Mouse (Mus musculus): ENCODE results near the gene Slc1a7. TPM values are rescaled to one million over a fixed set of nuclear protein-coding genes. Genes with fewer than 3 reads are reported as not detected.
A peak's percentile ranks its signal among the peaks of the same experiment; 100 is the strongest.

Slc1a7 gene
- polyA plus RNA-seq, 1 experiment, result 0.10 TPM

- TF ChIP-seq POLR2A (IDR thresholded peaks at IDR 0.05; ENCODE audit: borderline replicate concordance, insufficient read depth, low read length) (no peak), CTCF (IDR thresholded peaks at IDR 0.05; ENCODE audit: borderline replicate concordance, insufficient read depth, low read depth, low read length) (no peak)
- Histone ChIP-seq H3K4me1 (ENCODE audit: control insufficient read depth, insufficient read depth, low read length) (peaks cover 30% of the 10 kb centered on the region), H3K27me3 (ENCODE audit: control insufficient read depth, insufficient read depth, low read length) (no peaks in the 10 kb centered on the region), H3K4me3 (replicated peaks; ENCODE audit: insufficient read depth, low read depth, low read length) (no peak overlapping the region), H3K27ac (ENCODE audit: insufficient read depth, low read length) (no peak overlapping the region)
- DNase-seq, result no peak
- WGBS, result 81% methylated on average over 5 of the region's 5 CpGs
These were observed 17.7 kb downstream of the Slc1a7 start for GRCm38 (mm10) chr4:107985812-107986211.

GRCm38 (mm10) chr4:107986386-107987168 lies 18.4 kb downstream of the Slc1a7 start:
- Histone ChIP-seq H3K4me3 (replicated peaks; ENCODE audit: insufficient read depth, low read depth, low read length) (no peak overlapping the region), H3K27ac (ENCODE audit: insufficient read depth, low read length) (no peak overlapping the region), H3K27me3 (ENCODE audit: control insufficient read depth, insufficient read depth, low read length) (no peaks in the 10 kb centered on the region), H3K4me1 (ENCODE audit: control insufficient read depth, insufficient read depth, low read length) (peaks cover 29% of the 10 kb centered on the region)
- DNase-seq, result no peak
- TF ChIP-seq POLR2A (IDR thresholded peaks at IDR 0.05; ENCODE audit: borderline replicate concordance, insufficient read depth, low read length) (no peak), CTCF (IDR thresholded peaks at IDR 0.05; ENCODE audit: borderline replicate concordance, insufficient read depth, low read depth, low read length) (no peak)
- 82% methylated on average over 11 of the region's 11 CpGs for WGBS

GRCm38 (mm10) chr4:107988931-107989330 lies 20.8 kb downstream of the Slc1a7 start:
- Histone ChIP-seq H3K27ac (ENCODE audit: insufficient read depth, low read length) (no peak overlapping the region), H3K4me3 (replicated peaks; ENCODE audit: insufficient read depth, low read depth, low read length) (no peak overlapping the region), H3K27me3 (ENCODE audit: control insufficient read depth, insufficient read depth, low read length) (no peaks in the 10 kb centered on the region), H3K4me1 (ENCODE audit: control insufficient read depth, insufficient read depth, low read length) (peaks cover 29% of the 10 kb centered on the region)
- DNase-seq, result no peak
- 92% methylated on average over 8 of the region's 8 CpGs for whole genome bisulfite sequencing
- TF ChIP-seq CTCF (IDR thresholded peaks at IDR 0.05; ENCODE audit: borderline replicate concordance, insufficient read depth, low read depth, low read length), result no peak
- no peak for TF ChIP-seq POLR2A (IDR thresholded peaks at IDR 0.05; ENCODE audit: borderline replicate concordance, insufficient read depth, low read length)

GRCm38 (mm10) chr4:107990818-107991217 lies 22.7 kb downstream of the Slc1a7 start:
- Histone ChIP-seq H3K27ac (ENCODE audit: insufficient read depth, low read length) (no peak overlapping the region), H3K4me1 (ENCODE audit: control insufficient read depth, insufficient read depth, low read length) (peaks cover 20% of the 10 kb centered on the region), H3K4me3 (replicated peaks; ENCODE audit: insufficient read depth, low read depth, low read length) (no peak overlapping the region), H3K27me3 (ENCODE audit: control insufficient read depth, insufficient read depth, low read length) (no peaks in the 10 kb centered on the region)
- TF ChIP-seq CTCF (IDR thresholded peaks at IDR 0.05; ENCODE audit: borderline replicate concordance, insufficient read depth, low read depth, low read length) (no peak), POLR2A (IDR thresholded peaks at IDR 0.05; ENCODE audit: borderline replicate concordance, insufficient read depth, low read length) (no peak)
- WGBS, result 7% methylated on average over 5 of the region's 5 CpGs
- DNase-seq, result peak; percentile 55 to 72

- TF ChIP-seq CTCF (IDR thresholded peaks at IDR 0.05; ENCODE audit: borderline replicate concordance, insufficient read depth, low read depth, low read length) (no peak), POLR2A (IDR thresholded peaks at IDR 0.05; ENCODE audit: borderline replicate concordance, insufficient read depth, low read length) (no peak)
- Histone ChIP-seq H3K4me1 (ENCODE audit: control insufficient read depth, insufficient read depth, low read length) (peaks cover 14% of the 10 kb centered on the region), H3K27ac (ENCODE audit: insufficient read depth, low read length) (no peak overlapping the region), H3K27me3 (ENCODE audit: control insufficient read depth, insufficient read depth, low read length) (no peaks in the 10 kb centered on the region), H3K4me3 (replicated peaks; ENCODE audit: insufficient read depth, low read depth, low read length) (no peak overlapping the region)
- no peak for DNase-seq
- 87% methylated on average over 6 of the region's 6 CpGs for WGBS
These were observed 23.7 kb downstream of the Slc1a7 start for GRCm38 (mm10) chr4:107991879-107992278.

- Histone ChIP-seq H3K27ac (ENCODE audit: insufficient read depth, low read length) (no peak overlapping the region), H3K4me1 (ENCODE audit: control insufficient read depth, insufficient read depth, low read length) (peaks cover 14% of the 10 kb centered on the region), H3K4me3 (replicated peaks; ENCODE audit: insufficient read depth, low read depth, low read length) (no peak overlapping the region), H3K27me3 (ENCODE audit: control insufficient read depth, insufficient read depth, low read length) (no peaks in the 10 kb centered on the region)
- DNase-seq, result no peak
- 96% methylated on average over 6 of the region's 6 CpGs for WGBS
- TF ChIP-seq POLR2A (IDR thresholded peaks at IDR 0.05; ENCODE audit: borderline replicate concordance, insufficient read depth, low read length), result no peak
- TF ChIP-seq CTCF (IDR thresholded peaks at IDR 0.05; ENCODE audit: borderline replicate concordance, insufficient read depth, low read depth, low read length), result no peak
These were observed 26.9 kb downstream of the Slc1a7 start for GRCm38 (mm10) chr4:107995011-107995410.

- 77% methylated on average over 6 of the region's 6 CpGs for WGBS
- Histone ChIP-seq H3K4me1 (ENCODE audit: control insufficient read depth, insufficient read depth, low read length) (peaks cover 10% of the 10 kb centered on the region), H3K4me3 (replicated peaks; ENCODE audit: insufficient read depth, low read depth, low read length) (no peak overlapping the region), H3K27ac (ENCODE audit: insufficient read depth, low read length) (no peak overlapping the region), H3K27me3 (ENCODE audit: control insufficient read depth, insufficient read depth, low read length) (no peaks in the 10 kb centered on the region)
- TF ChIP-seq CTCF (IDR thresholded peaks at IDR 0.05; ENCODE audit: borderline replicate concordance, insufficient read depth, low read depth, low read length) (no peak), POLR2A (IDR thresholded peaks at IDR 0.05; ENCODE audit: borderline replicate concordance, insufficient read depth, low read length) (no peak)
- DNase-seq, result no peak
These were observed 27.6 kb downstream of the Slc1a7 start for GRCm38 (mm10) chr4:107995727-107996126.

GRCm38 (mm10) chr4:107996418-107996986 lies 28.4 kb downstream of the Slc1a7 start:
- 94% methylated on average over 9 of the region's 9 CpGs for WGBS

More at GRCm38 (mm10) chr4:107996418-107996986, 28.4 kb downstream of the Slc1a7 start:
- H3K27me3 ChIP-seq (ENCODE audit: control insufficient read depth, insufficient read depth, low read length), result no peaks in the 10 kb centered on the region
- H3K4me1 ChIP-seq (ENCODE audit: control insufficient read depth, insufficient read depth, low read length), result peaks cover 5% of the 10 kb centered on the region
- no peak for DNase-seq
- TF ChIP-seq CTCF (IDR thresholded peaks at IDR 0.05; ENCODE audit: borderline replicate concordance, insufficient read depth, low read depth, low read length) (no peak), POLR2A (IDR thresholded peaks at IDR 0.05; ENCODE audit: borderline replicate concordance, insufficient read depth, low read length) (no peak)
- H3K4me3 ChIP-seq (replicated peaks; ENCODE audit: insufficient read depth, low read depth, low read length), result no peak overlapping the region
- H3K27ac ChIP-seq (ENCODE audit: insufficient read depth, low read length), result no peak overlapping the region

Data from cerebellum, adult 2 months (tissue).